Mouse (Mus musculus) forebrain, embryonic 10.5 days (tissue): ENCODE results near the gene Rnf212. TPM values are rescaled to one million over a fixed set of nuclear protein-coding genes. Genes with fewer than 3 reads are reported as not detected.

Experiments
- DNase-seq: peaks from one replicate; pipeline ENCODE4 v3.0.0-alpha.2; 2017; ENCODE audit warnings: low spot score; ENCODE audit errors: extremely low spot score
- H3K27ac ChIP-seq: fragments of 300-500 bp; sonication (generic); 2 replicates; pipeline ENCODE4 v1.5.1; 2016; ENCODE audit warnings: mild to moderate bottlenecking
- H3K27me3 ChIP-seq: fragments of 300-500 bp; sonication (generic); 2 replicates; pipeline ENCODE4 v1.6.1; 2016; ENCODE audit warnings: mild to moderate bottlenecking; ENCODE audit not compliant: poor library complexity, severe bottlenecking
- H3K36me3 ChIP-seq: fragments of 300-500 bp; sonication (generic); replicated peaks from 2 replicates; pipeline ENCODE4 v1.6.1; 2016; ENCODE audit warnings: mild to moderate bottlenecking, moderate library complexity
- H3K4me1 ChIP-seq: fragments of 300-500 bp; sonication (generic); 2 replicates; pipeline ENCODE4 v1.6.1; 2016
- H3K4me3 ChIP-seq: fragments of 300-500 bp; sonication (generic); 2 replicates; pipeline ENCODE4 v1.5.1; 2016; ENCODE audit warnings: mild to moderate bottlenecking, moderate library complexity
- H3K9me3 ChIP-seq: fragments of 300-500 bp; sonication (generic); 2 replicates; pipeline ENCODE4 v1.6.1; 2016; ENCODE audit warnings: mild to moderate bottlenecking, moderate library complexity
- WGBS: fragments of 180-500 bp; shearing (Covaris S2); methylation state at CpG from one replicate; pipeline ENCODE4 v1.1.7; 2016; 5-methylcytosine and 5-hydroxymethylcytosine counted together
- polyA plus RNA-seq: library from polyadenylated mRNA; unstranded; fragments of >200 nt; fragmentation: Nextera tagmentation; extraction: Ambion mirVana; gene quantifications from 2 replicates; pipeline ENCODE4 v1.2.1, GENCODE M21; 2016

The Rnf212 gene
- polyA plus RNA-seq, 1 experiment from 2014 or later, result 0.27 TPM

- Histone ChIP-seq H3K27me3 (no peaks in the 10 kb centered on the region), H3K27ac (no peak overlapping the region), H3K36me3 (peaks cover 5% of the 10 kb centered on the region; the same call in 1 of the 2 replicates), H3K4me3 (no peak overlapping the region), H3K4me1 (peaks cover 17% of the 10 kb centered on the region), H3K9me3 (no peaks in the 10 kb centered on the region)
- DNase-seq, result no peak
- 88% methylated on average over 6 of the region's 6 CpGs for WGBS
Observed at GRCm38 (mm10) chr5:108680871-108681270, 93.9 kb downstream of the Rnf212 start.

GRCm38 (mm10) chr5:108679909-108680308 lies 94.9 kb downstream of the Rnf212 start:
- Histone ChIP-seq H3K4me3 (no peak overlapping the region), H3K9me3 (no peaks in the 10 kb centered on the region), H3K27ac (no peak overlapping the region), H3K27me3 (no peaks in the 10 kb centered on the region), H3K36me3 (peaks cover 5% of the 10 kb centered on the region; the same call in 1 of the 2 replicates), H3K4me1 (peaks cover 17% of the 10 kb centered on the region)
- no peak for DNase-seq
- 53% methylated on average over 3 of the region's 3 CpGs for WGBS

Other genes starting within 250 kb of the Rnf212 start
- 2.6 and 2.7 TPM in 2 replicates for gene Cplx1, start 225.0 kb downstream of the Rnf212 start, polyA plus RNA-seq
- gene Gak, start 145.2 kb downstream of the Rnf212 start, polyA plus RNA-seq, result 62.8 and 64.2 TPM in 2 replicates
- 17.6 TPM in 2 replicates for gene Tmem175, start 145.2 kb downstream of the Rnf212 start, polyA plus RNA-seq
- 10.2 and 11.0 TPM in 2 replicates for gene Idua, start 114.7 kb downstream of the Rnf212 start, polyA plus RNA-seq
- gene Dgkq, start 105.3 kb downstream of the Rnf212 start, polyA plus RNA-seq, result 11.3 and 13.3 TPM in 2 replicates
- gene Slc26a1, start 99.4 kb downstream of the Rnf212 start, polyA plus RNA-seq, result 0.77 and 1.0 TPM in 2 replicates
- gene Fgfrl1, start 82.6 kb downstream of the Rnf212 start, polyA plus RNA-seq, result 10.4 and 12.3 TPM in 2 replicates
- not detected in 2 replicates for gene Tmed11, start 20.4 kb upstream of the Rnf212 start, polyA plus RNA-seq
- not detected in 2 replicates for gene Vmn2r8, start 33.9 kb upstream of the Rnf212 start, polyA plus RNA-seq
- gene Vmn2r9, start 77.6 kb upstream of the Rnf212 start, polyA plus RNA-seq, result not detected in 2 replicates
- gene Vmn2r10, start 231.5 kb upstream of the Rnf212 start, polyA plus RNA-seq, result not detected in 2 replicates